Mouse (Mus musculus): ENCODE measurements around the gene Fbxl8.
"Not testable (repeated sequence)": the region's sequence is repeated elsewhere in the genome, so short reads cannot be mapped to it uniquely, and the experiment has no call there.

Gene Fbxl8

DNA sequence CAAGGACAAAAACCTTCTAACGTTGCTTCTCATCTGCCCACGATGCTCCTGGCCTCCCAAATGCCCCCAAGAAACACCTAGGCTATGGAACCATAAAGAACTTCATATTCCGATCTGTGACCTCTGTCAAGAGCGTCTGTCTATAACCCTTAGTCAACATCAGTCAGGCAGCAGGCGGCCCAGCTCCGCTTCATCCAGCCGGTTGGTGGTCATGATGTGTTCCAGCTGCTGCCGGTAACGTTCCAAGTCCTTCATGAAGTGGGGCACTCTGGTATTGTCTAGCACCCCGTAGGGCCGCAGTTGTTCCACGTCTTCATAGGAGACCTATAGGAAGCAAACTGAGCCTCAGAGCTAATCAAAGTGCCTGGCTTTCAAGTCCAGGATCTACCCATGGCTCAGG lies 17.4 kb downstream of the Fbxl8 start:
- DNase-seq (ENCODE audit: low spot score in 2 of 2) = no peak

DNA sequence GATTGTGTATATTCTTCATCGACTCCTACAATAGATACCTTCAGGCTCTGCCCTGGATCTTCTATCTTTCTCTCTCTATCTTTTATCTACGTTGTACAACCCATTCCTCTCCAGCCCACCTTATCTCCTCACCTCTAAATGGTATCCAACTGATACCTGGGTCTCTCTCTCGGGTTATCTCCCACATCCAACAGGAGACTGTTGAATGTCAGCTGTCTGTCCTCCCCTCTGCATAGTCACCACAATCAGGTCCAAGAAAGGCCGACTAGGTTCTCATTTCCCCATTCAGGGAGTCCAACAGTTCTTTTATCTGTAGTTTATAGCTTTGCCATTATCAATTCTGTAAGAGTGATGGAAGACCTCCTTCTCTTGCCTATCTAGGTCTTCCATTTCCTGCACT lies 17.8 kb downstream of the Fbxl8 start:
- no peak for DNase-seq (ENCODE audit: low spot score in 2 of 2)

DNA sequence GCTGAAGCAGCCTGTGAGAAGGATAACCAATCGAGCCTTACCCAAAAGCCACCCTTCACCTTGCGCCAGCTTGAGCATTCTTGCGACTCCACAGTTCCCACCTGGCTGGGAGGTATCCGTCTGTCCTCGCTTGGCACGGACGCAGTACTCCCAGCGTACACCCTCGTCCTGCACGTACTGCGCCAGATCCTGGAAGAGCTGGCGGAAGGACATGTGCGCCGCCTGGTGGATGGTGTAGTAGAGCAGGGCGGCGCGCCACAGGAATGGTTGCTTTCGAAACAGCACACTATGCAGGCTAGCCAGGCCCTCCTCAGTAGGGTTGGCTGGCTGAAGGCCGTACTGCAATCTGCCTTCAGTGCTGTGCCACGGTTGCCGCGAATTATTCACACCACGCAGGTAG lies 18.6 kb downstream of the Fbxl8 start:
- no peak for DNase-seq (ENCODE audit: low spot score in 2 of 2)

DNA sequence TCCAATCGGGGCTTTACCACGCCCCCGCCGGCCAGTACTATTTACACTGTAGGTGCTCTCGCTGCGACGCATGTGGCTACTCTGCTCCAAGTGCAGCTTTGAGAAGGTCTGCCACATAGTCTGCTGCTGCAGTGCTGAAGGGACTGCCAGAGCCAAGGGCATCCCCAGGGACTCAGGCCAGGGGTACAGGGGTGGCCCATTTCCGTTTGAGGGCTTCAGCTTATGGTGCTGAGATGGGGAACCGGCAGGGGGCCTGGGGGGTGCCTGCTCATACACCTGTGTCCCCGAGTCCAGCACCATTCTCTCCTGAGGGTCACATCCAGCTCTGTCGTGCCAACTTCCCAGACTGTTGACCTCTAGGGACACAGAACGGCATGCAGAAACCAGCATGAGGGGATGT lies 21.1 kb downstream of the Fbxl8 start:
- DNase-seq (ENCODE audit: low spot score in 2 of 2) = no peak

DNA sequence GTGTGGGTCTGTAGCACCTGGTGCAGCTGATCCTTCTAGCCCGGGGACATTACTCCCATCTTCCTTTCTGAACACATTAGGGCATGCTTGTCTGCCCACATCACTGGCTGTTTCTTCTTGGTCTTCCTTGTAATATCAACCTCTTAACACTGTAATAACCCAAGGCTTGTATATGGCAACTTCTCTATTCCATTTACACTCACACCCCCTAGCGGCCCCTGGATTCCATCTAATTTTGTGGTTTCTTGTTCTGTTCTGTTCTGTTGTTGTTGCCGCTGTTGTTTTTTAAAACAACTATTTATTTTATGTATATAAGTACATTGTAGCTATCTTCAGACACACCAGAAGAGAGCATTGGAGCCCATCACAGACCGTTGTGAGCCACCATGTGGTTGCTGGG lies 22.5 kb downstream of the Fbxl8 start:
- no peak for DNase-seq (ENCODE audit: low spot score in 2 of 2)

DNA sequence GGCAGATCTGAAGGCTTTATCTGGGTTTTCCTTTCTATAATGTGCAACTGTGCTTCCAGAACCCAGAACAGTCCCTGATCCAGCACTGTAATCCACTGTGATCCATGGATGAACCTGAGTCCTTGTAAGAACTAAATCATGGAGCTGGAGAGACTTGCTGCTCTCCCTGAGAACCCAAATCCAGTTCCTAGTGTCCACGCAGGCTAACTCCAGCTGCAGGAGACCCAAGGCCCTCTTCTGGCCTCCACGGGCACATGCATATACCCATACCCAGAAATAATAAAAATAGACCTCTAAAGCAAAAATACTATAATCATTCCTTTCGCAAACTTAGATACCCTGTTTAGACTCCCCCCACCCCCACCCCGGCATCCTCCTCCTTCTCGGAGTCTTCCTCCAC lies 23.8 kb downstream of the Fbxl8 start:
- DNase-seq (ENCODE audit: low spot score in 2 of 2) = no peak

DNA sequence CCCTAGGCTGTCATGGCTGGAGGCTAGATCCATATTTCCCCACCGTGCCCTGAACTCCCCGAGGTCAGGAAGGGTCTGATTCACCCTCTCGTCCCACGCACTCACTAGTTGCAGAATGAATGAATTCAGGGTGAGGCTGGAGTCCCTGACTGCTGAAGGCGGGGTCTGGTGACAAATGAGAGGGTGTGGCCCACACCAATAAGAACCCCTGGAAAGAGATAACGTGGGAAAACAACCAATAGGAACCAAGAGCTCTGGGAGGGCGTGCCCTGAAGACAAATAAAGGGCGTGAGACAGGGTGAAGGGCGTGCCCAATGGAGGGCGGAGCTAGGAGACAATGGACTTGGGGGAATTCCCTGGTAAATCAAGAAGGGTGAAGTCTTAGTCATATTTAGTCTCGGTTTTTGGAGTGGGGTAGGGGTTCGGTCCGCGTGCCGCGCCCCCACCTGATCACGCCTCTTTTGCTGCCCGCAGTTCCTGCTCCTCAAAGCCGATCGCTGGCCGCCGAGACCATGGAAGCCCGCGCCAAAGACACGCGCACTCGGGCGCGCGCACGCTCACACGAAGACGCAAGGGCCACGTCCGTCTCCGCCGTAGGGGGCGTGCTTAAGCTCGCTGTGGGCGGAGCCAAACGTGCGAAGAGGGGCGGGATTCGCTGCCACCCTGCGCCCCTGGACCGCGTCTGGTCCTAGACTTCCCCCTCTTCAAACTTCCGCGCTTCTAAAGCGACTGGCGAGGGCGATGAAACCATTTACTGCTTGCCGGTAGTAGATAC lies 24.7 kb downstream of the Fbxl8 start:
- peak; percentile 91 to 92 for DNase-seq (ENCODE audit: low spot score in 2 of 2)

DNA sequence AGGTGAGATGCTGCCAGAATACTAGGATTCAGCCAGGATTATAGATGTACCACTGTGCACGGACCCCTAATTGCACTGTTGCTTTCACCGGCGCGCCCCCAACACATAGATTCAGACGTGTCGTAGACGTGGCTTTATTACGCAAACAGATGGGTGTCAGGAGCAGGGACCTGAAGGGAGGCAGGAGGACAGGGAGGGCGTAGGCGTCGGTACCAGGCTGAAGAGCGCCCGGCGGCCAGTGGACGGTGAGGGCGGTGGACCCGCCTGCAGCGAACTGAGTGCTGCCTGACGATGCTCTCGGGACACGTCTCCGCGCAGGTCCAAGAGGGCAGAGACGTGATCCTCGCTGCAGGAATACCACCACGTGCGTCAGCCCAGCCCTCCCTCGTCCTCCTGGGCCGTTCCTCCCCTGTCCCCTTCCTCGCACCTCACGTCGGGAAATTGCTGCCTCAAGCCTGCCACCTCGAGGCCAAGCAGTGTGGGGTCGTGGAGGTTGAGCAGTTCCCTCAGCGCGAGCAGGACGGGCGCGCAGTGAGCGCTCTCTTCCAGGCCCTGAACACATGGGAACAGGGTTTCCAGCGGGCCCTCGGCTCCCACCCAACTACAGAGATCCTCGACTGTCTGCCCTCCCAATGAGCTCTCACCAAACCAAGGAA lies 25.5 kb downstream of the Fbxl8 start, which contains the start of gene 4931428F04Rik:
TSS of gene 4931428F04Rik (minus strand) at position 60 of the 656 bp plus-strand sequence.
- no peak for DNase-seq (ENCODE audit: low spot score in 2 of 2)

DNA sequence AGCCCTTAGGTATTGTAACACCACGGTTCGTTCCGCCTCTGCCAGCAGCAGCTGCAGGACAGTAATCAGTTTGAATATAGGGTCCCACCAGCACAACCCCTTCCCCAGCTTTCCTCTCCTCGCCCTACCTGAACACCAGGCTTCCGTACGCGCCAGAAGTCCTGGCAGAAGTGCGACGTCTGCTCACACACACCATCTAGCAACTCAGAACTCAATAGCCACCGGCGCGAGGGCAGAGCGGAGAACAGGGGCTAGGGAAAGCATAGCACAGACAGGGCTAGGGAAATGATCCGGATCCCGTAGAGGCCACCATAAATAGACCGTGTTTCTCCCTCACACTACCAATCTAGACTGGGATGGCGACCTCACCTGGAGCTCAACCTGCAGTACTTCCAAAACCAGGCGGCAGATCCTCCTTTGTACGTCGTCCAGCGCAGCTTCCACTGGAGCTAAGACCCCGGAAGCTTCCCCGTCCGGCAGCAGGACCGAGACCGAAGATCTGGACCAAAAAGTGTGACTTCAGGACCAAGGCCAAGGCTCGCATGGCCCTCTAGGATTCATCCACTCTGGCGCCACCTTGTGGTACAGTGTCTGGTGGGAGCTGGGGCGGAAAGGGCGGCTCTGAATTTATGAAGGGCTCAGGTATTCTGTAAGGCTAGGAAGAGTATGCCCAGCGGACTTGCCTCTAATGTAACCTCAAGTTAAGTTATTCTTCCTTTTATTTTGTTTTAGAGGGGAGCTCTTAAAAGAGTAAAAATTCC lies 26.3 kb downstream of the Fbxl8 start:
- DNase-seq (ENCODE audit: low spot score in 2 of 2) = peak; percentile 65 to 82

DNA sequence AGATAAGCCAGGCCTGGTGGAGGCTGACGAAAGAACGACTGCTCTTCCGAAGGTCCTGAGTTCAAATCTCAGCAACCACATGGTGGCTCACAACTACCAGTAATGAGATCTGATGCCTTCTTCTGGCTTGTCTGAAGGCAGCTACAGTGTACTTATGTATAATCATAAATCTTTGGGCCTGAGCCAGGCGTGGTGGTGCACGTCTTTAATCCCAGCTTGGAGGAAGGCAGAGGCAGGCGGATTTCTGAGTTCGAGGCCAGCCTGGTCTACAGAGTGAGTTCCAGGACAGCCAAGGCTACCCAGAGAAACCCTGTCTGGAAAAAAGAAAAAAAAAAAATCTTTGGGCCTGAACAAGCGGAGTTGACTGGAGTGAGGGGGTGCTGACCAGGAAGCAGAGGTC lies 26.9 kb downstream of the Fbxl8 start:
- not testable (repeated sequence) for DNase-seq (ENCODE audit: low spot score in 2 of 2)

DNA sequence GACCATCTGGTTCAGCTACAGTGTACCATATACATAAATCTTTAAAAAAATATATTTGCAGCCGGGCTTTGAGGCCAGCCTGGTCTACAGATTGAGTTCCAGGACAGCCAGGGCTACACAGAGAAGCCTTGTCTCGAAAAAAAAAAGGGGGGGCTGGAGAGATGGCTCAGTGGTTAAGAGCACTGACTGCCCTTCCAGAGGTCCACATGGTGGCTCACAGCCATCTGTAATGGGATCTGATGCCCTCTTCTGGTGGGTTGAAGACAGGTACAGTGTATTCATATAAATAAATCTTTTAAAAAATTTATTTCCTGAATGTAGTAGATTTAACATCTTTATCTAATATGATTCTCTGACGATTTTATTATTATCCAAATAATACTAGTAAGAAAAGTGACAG lies 27.4 kb downstream of the Fbxl8 start:
- DNase-seq (ENCODE audit: low spot score in 2 of 2) = not testable (repeated sequence)

DNA sequence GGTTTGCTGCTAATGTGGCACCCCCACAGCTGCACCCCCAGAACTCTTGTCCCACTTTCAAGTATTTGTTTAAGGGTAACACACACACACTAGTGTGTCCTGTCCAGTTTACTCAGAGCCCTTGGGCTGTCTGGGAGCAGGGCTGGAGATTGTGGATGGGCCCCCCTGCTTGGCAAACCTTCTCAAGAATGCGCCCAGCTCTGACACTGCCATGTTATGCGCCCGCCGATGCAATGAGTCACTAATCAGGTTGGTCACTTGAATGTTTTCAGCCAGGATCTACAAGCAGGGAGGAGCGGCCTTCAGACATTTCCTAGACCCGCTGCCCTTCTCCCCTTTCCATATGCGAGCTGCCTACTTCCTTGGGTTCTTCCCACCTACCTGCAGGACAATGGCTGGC lies 28.0 kb downstream of the Fbxl8 start:
- DNase-seq (ENCODE audit: low spot score in 2 of 2) = no peak

DNA sequence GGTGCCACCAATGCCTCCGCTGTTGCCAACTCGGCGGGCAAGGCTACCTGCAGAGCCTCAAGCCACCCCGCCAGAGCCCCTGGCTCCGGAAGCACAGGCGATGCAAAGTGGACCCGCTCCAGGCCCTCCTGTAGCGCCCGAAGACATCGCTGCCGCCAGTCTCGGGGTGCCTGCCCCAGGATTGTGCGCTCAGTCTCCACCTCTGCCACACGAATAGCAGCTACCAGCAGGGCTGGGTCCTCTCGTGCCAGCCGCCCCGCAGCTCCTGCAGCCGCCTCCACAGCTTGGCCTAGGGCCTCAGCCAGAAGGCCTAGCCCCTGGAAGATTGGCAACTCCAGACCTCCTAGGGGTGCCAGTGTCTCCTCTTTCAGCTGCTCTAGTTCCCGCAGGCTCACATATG lies 29.0 kb downstream of the Fbxl8 start:
- no peak for DNase-seq (ENCODE audit: low spot score in 2 of 2)

DNA sequence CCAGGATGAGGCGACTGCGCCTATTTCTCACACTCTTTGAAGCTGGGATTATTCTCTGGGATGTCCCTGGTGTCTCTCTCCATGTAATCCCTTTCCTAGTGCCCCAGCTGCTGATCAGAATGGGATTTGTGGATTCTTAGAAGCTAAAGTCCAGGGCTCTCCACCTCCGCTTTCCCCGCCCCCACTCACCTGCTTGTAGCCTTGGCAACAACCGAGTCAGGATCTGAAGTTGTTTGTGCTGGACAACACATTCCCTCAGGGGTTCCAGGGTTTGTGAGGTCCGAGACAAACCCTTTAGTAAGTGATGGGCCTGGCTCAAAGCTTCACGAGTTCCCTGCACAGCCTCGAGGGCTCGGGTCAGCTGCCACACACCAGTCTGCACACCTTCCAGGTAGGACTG lies 30.3 kb downstream of the Fbxl8 start:
- no peak for DNase-seq (ENCODE audit: low spot score in 2 of 2)

DNA sequence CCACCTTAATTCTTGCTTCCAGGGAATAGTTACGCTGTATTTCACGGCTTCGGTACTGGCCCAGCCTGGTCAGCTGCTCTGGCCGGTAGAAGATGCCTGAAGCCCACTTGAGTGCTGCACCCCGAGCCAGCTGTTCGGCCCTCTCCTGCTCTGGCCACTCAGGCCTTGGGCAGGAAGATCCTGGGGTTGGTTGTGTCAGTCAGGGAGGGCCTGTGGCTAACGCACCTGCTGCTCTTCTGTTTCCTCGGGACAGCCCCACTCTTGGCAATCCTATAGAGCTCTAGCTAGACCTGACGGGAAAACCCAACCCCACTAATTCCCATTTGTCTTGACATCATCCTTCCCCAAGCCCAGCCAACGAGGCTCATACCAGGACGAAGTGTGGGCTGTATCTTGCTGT lies 30.8 kb downstream of the Fbxl8 start:
- no peak for DNase-seq (ENCODE audit: low spot score in 2 of 2)

DNA sequence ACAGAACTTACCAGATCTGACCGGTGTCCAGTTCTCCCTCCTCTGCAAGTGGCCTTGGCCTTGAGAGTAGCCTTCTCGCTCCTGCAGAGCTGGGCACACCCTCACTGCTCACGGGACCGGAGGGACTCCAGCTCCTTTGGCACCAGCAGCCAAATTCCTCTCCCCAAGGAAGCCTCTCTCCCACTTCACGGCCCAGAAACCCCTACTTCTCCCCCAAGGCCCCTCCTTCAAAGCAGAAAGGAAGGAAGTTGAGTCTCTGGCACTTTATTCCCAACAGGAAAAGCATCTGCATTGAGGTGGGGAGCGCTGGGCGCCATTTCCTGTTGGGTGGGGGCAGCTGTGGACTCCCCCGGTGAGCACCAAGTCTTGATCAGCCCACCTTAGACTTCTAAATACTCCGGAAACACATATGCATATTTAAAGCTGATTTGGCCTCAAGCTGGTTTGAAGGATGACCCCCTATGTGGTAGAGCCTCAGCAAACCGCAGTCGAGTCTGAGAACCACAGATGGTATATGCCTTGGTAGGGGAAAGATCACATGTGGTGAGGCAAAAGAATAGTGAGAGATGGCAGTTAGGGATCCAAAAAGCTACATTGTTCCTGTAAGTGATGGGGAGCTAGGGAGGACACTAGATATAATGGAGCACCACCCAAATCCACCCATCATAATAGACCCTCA lies 31.6 kb downstream of the Fbxl8 start, which contains the start of gene Exoc3l:
TSS of gene Exoc3l (minus strand) at position 207 of the 679 bp plus-strand sequence.
- DNase-seq (ENCODE audit: low spot score in 2 of 2) = peak in 1 of 2 experiments; percentile 48

DNA sequence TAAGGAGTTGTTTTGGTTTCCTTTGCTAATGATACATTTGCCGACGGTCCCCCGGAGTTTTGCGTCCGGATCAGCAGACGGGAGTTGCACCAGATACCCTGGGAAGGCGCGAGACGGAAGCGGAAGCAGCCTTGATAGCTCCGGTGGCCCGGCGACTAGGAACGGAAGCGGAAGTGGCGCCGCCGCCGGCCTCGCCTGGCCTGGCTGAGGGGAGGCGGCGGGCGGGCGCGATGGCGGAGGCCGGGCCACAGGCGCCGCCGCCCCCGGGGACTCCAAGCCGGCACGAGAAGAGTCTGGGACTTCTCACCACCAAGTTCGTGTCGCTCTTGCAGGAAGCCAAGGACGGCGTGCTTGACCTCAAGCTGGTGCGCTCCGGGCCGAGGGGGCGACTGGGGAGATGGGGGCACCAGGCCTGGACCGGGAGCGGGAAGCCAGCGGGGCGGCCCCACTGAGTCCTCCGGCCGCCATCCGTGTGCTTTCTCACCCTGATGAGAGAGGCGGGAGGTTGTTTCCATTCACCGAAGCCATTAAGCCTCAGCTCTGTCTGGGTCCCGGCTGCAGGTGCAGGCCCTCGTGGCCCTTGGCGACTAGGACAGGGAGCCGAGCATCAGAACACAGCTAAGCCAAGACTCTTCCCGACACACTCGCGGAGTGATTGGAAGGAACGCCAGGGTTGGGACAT lies 33.2 kb downstream of the Fbxl8 start, which contains the start of gene E2f4:
TSS of gene E2f4 (plus strand) at position 153 of the 682 bp plus-strand sequence.
- DNase-seq (ENCODE audit: low spot score in 2 of 2) = peak; percentile 93

DNA sequence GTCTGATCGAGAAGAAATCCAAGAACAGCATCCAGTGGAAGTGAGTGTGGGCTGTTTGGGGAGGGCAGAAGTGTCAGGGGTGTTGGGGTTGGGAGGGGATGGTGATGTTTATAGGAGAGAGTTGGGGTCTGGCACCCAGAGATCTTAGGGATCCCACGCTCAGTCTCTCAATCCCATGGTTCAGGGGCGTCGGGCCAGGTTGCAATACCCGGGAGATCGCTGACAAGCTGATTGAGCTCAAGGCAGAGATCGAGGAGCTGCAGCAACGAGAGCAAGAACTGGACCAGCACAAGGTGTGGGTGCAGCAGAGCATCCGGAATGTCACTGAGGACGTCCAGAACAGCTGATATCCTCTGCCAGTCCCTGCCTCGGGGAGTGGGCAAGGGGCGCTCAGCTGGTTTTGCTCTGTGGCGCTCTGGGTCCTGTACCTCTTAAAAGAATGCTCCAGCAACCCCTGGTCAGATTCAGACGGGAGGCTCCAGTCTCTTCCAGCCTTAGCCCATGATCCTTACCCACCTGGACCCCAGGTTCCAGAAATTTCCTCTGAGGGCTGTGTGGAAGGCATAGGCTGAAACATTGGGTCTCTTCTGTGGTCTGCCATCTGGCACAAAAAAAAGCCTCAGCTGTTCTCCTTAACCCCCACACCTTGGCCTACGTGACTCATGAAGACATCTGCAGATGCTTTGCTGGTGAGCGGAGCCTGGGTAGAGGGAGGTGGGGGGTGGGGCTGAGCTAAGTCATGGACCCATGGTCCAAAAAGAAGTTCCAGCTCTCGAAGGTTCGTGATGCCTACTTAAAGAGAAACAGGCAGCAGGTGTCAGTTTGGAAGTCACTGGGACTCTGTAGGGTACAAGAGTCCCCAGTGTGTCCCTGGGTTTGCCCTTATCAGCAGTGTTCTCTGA lies 34.2 kb downstream of the Fbxl8 start:
- no peak for DNase-seq (ENCODE audit: low spot score in 2 of 2)

DNA sequence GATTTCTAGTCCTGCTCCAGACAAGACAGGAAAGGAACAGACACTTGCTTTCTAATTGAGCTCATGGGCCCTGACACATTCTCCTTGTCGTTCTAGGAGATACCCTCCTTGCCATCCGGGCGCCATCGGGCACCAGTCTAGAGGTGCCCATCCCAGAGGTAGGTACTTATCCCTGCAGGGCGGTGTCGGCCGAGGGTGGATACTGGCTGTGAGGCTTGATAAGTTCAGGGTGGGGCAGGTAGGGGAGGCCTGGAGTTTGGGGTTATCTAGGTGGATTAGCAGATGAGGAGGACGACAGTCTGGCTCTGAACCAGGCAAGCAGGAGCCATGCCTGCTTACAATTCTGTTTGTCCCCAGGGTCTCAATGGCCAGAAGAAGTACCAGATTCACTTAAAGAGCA lies 35.5 kb downstream of the Fbxl8 start:
- DNase-seq (ENCODE audit: low spot score in 2 of 2) = no peak

DNA sequence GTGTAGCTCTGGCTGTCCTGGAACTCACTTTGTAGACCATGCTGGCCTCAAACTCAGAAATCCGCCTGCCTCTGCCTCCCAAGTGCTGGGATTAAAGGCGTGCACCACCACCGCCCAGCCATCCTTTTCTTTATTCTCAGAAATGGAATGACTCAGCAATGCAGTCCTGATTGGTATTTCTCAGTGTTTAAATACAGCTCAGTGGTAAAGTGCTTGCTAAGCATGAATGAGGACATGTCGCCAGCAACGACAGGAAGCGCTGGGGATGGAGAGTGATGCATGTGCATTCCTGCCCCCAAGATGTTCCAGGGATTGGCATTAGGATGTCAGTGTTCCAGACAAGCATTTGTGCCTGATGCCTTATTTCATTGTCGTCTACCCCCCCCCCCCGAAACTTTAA lies 38.9 kb downstream of the Fbxl8 start:
- no peak for DNase-seq (ENCODE audit: low spot score in 2 of 2)

Measured in heart, adult 9 months (tissue).